Mouse (Mus musculus) G1E (cell line): ENCODE data around the gene Dnajb1.

Experiments
- CTCF ChIP-seq: IDR thresholded peaks from 2 replicates; pipeline ENCODE4 v1.5.1; 2012; ENCODE audit warnings: low read depth, low read length, inconsistent platforms, mixed read lengths
- GATA1 ChIP-seq: IDR thresholded peaks from 2 replicates; pipeline ENCODE4 v1.6.1; 2012; ENCODE audit warnings: borderline replicate concordance, low read length, inconsistent platforms, mixed read lengths
- POLR2AphosphoS5 ChIP-seq: IDR thresholded peaks from 2 replicates; pipeline ENCODE4 v1.6.1; 2012; ENCODE audit warnings: low read depth, low read length, inconsistent platforms; ENCODE audit not compliant: insufficient replicate concordance
- TAL1 ChIP-seq: conservative IDR thresholded peaks from 2 replicates; pipeline ENCODE4 v1.6.1; 2012; ENCODE audit warnings: low read depth, low read length, inconsistent platforms, mixed read lengths

GRCm38 (mm10) chr8:83616625-83617024 lies 8.6 kb downstream of the Dnajb1 start:
- TF ChIP-seq CTCF (no peak), TAL1 (no peak), GATA1 (no peak), POLR2AphosphoS5 (no peak)
